Mouse (Mus musculus) heart, postnatal 0 days (tissue): ENCODE measurements around the gene Opa3.

Source experiments
- CTCF ChIP-seq: IDR thresholded peaks from 2 replicates; pipeline ENCODE4 v1.5.1; 2016; ENCODE audit warnings: antibody characterized with exemption, control low read depth, low read depth
- EP300 ChIP-seq: IDR thresholded peaks from 2 replicates; pipeline ENCODE4 v1.6.1; 2016; ENCODE audit warnings: antibody characterized with exemption, low read depth

DNA sequence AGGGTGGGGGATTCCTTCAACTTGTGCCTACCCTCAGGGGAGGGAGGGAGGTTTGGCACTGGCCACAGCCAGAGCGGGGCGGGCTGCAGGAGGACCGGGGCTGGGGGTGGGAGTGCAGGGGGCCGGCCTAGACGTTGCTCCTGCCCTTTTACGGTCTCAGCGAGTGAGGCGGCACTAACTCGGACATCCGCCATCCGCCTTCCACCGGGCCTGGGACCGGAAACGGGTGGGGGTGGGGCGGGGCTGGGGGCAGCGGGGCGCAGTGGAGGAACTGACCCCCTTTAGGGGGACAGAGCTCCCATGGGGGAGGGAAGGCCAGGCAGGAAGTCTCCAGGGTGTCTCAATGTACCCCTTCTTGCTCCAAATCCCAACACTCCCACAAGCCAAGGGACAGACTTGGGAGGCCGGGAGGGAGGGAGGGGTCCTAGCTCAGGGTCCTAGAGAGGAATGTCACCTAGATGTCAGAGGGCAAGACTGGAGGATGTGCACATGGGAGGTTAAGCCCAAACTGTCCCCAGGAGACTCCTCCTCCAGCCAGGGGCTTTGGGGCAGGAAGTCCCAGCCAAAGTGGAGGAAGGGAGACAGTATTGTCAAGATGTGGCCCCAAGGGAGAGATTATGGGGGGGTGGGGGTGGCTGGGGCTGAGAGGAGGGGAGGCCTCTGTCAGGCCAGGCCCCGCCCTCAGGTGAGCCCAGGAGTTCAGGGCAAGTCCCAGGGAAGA, 41.7 kb downstream of the Opa3 start:
- TF ChIP-seq CTCF (no peak), EP300 (no peak)
